Mouse (Mus musculus) megakaryocyte progenitor cell, adult 5-6 weeks (primary cell): ENCODE measurements around the gene Hpgds. TPM values are rescaled to one million over a fixed set of nuclear protein-coding genes. Genes with fewer than 3 reads are reported as not detected.

Experiments used
- total RNA-seq, 2 experiments: library from RNA; stranded (forward) in 1 of 2; stranded (reverse) in 1 of 2; fragments of 157-497, 149-512 nt in 1 of 2; fragments of 200-1000 nt in 1 of 2; gene quantifications; 2 replicates each; pipeline versions ENCODE4 v1.2.3 to v1.2.4; 2015 to 2017

The Hpgds gene
- total RNA-seq, 2 experiments from 2014 or later, result 0.30 to 0.37 TPM

Other genes with a start within 250 kb of the Hpgds start
- gene Smarcad1, start 102.3 kb downstream of the Hpgds start, total RNA-seq (2015), result 51.2 and 71.6 TPM in 2 replicates
- 56.6 and 79.8 TPM in 2 replicates for gene Smarcad1, start 102.3 kb downstream of the Hpgds start, total RNA-seq (2017)
- gene C130060K24Rik, start 236.2 kb upstream of the Hpgds start, total RNA-seq (2015), result not detected in 2 replicates
- not detected in 2 replicates for gene C130060K24Rik, start 236.2 kb upstream of the Hpgds start, total RNA-seq (2017)